Mouse (Mus musculus): ENCODE results near the gene Sestd1.

The Sestd1 gene

DNA sequence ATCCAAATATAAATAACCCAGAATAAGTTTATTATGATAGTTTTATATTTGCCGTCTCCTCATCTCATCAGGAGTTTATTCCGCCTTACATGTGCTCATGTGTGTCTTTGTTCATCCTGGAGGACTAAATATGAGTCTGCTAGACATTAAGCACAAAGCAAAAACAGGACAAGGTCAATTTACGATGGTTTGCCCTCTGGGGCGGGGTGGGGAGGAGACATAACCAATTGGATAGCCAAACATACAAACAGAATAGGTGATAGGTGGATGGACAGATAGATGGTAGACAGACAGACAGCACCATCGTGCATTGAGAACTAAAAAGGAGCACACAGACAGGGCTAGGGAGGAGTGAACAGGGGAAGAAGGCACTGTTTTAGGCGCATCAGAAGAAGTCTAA lies 106.6 kb downstream of the Sestd1 start:
- DNase-seq (ENCODE audit: low read depth), result no peak

DNA sequence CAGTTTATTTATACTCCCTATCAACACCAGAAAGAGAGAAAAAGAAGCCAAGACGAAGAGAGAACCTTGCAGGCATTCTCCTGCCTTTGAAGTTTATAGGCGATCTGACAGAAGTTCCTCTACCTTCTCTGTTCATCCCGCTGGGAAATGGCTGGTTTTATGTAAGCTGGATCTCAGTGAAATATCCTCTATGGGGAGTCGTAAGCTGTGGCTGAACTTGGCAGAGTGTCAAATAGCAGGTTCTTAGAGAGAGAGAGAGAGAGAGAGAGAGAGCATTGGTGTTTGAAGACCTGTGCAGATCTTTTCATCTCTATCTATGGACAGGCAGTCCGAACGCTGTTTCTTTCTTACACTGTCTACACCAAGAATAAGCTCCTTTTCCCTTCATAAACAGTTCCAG lies 107.0 kb downstream of the Sestd1 start:
- DNase-seq (ENCODE audit: low read depth), result no peak

DNA sequence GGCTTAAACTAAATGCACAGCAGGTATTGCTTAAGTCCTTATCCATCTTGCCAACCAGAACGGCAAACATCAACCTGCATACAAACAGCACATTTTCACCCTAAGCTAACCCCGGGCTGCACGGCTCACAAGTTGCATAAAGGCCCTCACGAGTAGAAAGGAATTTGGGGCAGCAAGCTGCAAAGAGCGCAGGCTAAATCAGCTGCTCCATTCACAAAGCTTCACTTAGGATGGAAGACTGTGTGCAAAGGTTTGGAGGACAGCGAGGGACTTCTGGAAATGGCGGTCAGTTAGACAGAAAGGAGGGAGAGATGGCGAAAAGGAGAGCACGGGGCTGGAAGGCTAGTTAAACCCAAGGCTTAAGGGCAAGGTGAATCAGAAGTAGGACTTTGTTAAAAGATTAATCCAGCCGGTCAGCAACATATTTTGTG lies 108.1 kb downstream of the Sestd1 start:
- no peak for DNase-seq (ENCODE audit: low read depth)

DNA sequence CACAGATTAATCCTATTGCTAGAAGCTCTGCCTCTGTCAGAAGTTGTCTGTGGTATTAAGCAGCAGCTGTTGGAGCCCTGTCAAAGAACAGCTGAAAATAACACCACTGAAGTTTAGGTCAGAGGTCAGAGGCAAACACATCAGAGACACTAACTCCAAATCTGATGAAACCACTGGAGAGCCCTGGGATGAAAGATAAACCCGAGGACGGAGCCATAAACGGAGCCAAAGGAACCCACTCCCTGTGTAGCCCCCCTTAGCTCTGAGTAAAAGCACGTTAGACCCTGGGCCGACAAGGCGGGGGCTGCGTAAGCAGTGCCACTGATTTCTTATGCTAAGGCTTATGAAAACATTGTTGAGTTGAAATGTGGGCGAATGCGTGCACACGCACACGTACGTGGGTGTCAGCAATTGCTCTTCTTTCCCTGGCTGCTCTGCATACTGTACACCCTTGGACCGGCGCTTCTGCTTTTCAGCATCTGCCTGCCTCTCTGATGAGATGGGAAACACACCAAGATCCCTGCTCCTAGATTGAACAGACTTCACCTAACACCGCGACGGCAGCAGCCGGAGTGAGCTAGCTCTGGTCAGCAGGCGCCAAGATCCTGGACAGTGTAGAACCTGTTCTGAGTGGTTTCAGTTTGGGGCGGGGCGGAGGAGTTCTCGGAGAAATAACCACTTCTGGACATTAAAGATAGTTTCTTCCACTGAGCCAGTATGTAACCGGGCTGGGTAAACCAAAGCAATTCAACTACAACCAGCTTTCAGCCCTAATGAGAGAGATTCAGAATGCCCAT lies 108.8 kb downstream of the Sestd1 start:
- no peak for DNase-seq (ENCODE audit: low read depth)

DNA sequence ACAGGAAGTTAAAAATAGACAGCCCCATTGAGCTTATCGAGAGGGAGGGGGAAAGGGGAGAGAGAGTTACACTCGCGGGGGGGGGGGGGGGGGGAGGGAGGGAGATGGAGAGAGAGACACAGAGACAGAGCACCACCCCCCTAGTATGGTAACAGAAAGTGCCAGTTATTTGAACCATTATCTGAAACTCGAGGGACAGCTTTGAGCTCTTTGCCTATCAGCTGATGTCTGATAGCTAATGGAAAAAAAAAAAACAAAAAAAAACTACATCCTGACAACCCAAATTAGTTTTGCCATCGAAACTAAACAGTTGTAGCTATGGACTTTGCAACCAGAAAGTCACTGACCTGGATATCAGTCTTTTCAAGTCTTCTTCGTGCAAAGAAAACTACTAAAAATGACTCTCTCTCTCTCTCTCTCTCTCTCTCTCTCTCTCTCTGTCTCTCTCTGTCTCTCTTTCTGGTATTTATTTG lies 109.7 kb downstream of the Sestd1 start, which contains the start of gene Ccdc141:
TSS of gene Ccdc141 (minus strand) at position 4 of the 473 bp plus-strand sequence.
- DNase-seq (ENCODE audit: low read depth), result no peak

DNA sequence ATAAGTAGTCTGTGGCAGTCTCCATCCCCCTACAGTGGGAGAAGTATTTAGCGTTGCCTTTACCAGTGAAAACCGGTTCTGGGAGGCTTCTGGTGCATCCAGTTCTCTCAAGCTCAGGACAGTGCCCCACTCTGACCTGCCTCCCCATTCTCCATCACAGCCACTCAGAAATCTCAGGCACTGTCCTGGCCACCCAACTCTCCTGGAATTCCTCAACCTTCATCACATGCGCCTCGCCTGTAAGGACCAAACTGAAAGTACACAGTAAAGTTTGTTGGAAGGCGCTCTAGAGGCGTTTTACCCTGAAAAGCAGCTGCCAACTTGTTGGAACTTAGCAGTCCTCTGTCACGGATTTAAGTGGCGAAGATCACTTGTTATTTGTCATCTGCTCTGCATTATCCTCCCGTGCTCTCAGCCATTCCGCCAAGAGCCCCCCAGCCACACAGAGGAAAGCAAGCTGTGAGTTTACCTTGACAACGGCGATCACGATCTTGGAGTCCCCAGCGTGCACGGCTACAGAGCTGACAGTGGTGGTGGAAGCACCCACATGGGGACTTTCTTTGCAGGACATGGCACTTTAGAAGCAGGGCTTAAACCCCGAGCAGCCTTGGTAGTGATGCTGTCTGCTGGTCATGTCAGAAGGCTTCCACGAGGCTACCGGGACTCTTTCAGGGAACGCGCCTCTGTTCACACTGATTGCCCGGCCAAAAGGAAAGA lies 110.3 kb downstream of the Sestd1 start:
- peak; percentile 51 for DNase-seq (ENCODE audit: low read depth)

DNA sequence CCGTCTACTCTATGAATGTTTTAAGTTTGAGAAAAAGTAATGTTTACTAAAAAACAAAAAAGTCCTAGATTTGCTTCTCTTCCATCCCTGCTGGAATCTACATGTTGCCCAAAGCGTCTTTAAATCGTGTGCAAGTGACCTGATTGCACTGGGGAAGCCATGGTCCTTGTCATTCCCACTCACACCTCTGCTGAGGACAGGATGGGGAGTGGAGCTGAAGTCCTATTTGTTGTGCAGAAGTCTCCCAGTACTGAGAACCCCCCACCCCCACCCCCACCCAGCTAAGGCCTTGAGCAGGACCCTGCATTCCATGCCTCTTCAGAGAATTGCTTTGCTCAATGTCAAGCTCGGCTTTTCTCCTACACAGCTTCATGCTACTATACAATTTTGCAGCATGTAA lies 111.2 kb downstream of the Sestd1 start:
- no peak for DNase-seq (ENCODE audit: low read depth)

DNA sequence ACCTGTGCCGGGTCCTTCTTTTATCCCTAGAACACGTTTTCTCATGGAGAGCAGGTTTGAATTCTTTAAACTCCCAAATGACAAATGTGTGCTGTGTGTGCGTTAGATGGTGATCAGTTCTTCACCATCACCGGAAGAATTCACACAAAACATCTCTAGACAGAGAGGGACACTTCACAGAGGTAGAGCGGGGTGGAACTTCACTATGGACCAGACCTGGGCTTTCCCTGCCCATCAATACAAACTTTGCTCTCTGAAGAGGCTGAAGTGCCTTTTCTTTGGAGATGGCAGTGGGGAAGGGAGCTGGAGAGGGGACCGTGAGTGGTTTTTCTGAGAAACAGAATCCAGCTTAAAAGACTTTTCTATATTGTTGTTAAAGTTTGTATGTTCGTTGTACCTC lies 111.6 kb downstream of the Sestd1 start:
- DNase-seq (ENCODE audit: low read depth), result no peak

DNA sequence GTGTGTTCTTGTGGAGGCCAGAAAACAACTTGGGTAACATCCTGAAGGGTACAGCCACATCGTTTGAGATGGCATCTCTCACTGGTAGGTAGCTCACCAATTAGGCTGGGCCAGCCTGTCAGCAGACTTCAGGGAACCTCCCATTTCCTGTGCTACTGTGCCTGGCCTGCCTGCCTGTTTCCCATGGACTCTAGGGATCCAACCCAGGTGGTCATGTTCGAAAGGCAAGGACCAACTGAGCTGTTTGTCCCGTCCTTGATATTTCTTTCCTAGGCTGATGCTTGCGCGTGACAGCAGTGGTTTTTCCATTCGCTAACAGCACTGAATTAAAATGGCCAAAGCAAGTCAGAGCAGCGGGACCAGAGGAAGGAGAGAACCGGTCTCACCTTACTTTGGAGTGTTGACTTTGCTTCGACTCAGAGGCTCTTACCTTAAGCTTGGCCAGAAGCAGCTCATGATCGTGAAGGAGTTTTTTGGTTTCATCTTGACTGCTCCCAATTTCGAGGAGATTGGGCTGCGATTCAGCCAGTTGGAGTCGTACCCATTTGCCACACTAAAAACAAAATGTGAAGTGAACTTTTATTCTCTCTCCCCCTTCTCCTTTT lies 112.2 kb downstream of the Sestd1 start:
- no peak for DNase-seq (ENCODE audit: low read depth)

DNA sequence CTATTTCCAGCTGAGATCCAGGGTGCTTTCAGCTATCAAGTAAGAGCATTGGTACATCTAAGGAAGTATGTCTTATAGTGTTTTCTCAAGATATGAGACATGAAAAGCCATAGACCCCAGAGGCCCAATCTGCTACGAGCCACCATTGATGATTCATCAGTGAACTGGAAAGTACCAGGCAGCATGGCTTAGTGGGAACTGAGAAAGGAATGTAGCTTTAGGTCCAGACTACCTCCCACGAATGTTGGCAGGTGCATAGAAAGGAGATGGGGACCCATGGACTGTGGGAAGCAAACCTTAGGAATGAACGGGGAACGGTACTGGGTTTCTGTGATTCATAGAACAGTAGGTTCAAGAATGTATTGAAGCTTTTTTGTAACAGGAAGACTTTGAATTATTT lies 114.0 kb downstream of the Sestd1 start:
- no peak for DNase-seq (ENCODE audit: low read depth)

DNA sequence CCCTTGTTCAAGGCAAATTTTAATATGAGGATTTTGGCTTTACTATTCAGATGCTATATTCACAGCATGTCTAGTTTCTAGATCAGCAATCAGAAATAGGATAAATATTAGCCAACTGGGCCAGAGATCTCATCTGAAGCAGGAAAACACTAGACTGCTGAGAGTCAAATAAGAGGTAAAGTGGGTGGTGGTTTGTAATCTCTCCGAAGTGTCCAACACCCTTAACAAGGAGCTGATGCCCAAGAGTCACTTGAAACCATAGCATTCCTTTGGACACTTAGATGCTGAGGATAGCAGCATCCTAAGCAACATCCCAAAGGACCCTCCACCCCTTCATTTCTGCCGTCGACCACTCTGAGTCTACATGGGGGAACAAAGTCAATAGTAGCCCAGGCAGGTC lies 115.7 kb downstream of the Sestd1 start:
- no peak for DNase-seq (ENCODE audit: low read depth)

DNA sequence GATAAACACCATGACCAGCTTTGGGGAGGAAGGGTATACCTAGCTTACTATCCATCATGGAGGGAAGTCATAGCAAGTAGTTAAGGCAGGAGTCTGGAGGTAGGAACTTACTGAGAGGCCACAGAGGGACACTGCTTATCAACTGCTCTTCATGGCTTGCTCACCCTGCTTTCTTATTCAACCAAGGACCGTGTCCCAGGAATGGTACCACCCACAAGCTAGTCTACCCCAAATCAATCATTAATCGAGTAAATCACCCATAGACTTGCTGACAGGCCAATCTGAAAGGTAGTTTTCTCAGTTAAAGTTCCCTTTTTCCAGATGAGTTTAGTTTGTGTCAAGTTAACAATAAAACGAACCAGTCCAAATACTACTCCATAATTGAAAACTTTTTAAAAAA lies 117.0 kb downstream of the Sestd1 start:
- no peak for DNase-seq (ENCODE audit: low read depth)

DNA sequence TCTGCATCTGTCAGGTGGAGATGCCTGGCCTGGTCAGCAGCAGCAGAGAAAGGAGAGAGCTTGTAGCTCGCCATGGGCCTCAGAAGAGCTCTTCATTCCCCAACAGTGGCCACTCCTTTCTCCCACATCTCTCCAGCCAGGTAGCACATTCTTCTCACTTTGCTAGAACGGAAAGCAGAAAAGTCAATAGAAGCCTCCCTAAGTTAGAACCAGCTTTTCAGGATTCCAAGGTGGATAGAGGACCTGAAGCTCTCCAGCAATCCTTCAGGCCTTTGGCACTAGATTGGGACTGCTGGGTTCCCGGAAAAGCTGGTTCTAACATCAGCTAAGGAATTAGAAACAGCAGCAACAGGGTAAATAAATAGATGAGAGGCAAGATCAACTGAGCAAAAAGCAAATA lies 118.3 kb downstream of the Sestd1 start:
- DNase-seq (ENCODE audit: low read depth), result no peak

DNA sequence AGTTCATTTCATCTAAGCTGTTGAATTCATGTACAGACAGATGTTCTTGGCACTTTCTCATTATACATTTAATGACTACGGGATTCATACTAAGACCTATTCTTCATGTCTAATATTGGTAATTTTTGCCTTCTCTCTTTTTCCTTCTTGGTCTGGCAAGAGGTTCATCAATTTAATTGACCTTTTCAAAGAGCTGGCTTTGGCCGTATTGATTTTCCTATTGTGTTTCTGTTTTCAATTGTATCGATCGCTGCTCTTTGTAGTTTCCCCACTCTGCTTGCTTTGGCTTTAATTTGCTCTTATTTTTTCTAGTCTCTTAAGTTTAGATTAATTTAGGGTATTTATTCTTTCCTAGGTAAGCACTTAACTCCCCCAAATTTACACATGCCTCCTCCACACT lies 122.8 kb downstream of the Sestd1 start:
- DNase-seq (ENCODE audit: low read depth), result no peak

DNA sequence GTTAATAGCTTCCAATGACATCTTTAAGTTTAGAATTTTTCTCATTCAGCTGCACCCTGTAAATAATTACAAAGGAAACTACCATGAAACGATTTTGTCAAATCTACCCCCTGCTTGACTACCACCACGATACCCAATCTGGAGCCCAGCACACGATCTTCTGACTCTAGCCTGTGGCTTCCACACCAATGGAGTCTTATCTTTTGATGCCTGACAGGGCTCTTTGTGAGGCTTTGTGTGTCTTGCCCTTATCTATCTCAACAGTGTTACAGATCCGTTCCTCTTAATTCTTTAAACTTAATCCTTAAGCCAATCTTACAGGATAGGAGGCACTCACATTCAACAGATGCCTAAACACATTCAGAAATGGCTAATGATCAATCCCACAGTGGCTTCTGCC lies 126.3 kb downstream of the Sestd1 start:
- DNase-seq (ENCODE audit: low read depth), result no peak

DNA sequence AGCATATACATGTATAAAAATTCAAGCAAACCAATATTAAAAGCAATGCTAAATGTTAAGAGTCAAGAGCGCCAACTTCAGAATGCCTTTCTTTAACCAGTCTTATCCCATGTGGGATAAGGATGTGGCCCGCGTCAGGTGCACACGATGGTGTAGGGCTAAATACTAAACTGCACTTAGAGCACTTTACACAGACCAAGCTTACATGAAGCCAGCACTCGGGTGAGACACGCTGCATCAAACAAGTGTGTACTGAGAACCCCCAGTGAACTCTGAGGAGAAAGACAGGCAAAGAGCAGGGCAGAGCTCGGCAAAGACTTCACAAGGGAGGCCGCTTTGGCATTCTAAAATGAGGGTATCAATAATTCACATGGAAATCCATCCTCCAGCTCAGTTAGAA lies 129.1 kb downstream of the Sestd1 start:
- DNase-seq (ENCODE audit: low read depth), result no peak

DNA sequence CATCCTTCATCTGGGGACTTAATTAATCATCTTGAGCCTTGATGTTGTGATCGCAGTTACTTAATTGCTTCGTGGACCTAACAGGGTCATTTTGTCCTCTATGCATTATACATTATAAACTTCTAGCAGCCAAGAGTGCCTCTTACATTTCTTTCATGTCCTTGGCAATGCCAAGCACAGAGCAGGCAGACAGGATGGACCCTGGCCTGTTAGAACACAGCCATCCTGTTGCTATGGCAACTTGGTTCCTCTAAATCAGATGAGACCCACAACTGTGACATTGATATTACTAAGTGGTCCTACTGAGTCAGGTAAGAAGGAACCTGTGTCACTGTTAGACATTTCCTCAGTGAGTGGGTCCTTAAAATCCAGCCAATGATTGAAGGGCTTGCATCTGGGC lies 130.8 kb downstream of the Sestd1 start:
- no peak for DNase-seq (ENCODE audit: low read depth)

DNA sequence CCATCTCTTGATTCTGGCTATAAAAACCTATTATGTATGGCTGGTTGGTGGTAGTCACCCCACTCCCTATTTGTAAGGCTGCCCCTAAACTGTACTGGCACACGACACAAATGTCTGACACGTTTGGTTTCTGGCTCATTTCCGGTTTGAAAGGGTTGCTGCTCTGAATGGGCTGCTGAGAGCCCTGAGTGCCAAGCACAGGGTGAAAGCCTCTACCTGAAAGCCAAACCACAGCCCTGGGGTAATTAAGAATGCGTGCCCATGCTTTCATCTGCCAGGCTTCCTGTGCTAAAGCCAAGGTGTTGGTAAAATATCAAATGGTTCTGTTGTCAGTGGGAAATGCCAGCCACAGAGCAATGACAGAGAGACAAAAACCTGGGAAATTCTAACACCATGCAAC lies 132.2 kb downstream of the Sestd1 start:
- DNase-seq (ENCODE audit: low read depth), result no peak

DNA sequence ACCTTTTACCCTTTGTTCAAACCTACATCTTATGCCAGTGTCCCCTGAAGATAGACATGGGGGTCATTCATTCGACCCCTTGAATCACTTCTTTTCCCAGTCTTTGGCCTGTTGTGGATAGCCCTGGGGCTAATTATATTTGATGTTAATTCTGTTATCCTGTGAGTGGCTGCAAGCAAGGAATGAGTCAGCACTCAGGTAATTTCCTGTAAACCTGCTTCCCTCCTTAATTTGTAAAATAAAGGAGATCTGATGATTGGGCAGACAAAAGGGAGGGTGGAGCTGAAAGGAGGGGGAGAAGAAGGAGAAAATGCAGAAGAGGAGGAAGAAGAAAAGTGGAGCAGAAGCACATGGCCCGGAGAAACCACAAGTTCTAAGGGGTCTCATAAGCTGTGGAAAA lies 133.4 kb downstream of the Sestd1 start:
- DNase-seq (ENCODE audit: low read depth), result no peak

DNA sequence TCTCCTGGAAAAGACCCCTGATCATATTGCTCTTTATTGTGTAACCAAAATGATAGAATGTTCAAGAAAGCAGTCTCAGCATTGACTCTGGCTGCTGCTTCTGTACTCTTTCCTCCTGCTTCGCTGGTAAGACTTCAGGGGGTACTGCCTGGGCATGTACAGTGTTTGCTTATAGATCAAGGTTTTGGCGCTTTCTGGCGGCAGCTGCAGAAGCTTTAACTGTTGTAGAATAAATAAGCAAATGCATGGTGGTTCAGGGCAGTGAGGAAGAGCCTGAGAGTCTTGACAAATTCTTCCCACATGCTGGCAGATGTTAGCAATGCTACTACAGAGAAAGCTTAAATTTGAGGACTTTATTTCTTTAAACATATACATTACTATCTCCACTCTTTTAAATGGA lies 134.1 kb downstream of the Sestd1 start:
- no peak for DNase-seq (ENCODE audit: low read depth)

DNA sequence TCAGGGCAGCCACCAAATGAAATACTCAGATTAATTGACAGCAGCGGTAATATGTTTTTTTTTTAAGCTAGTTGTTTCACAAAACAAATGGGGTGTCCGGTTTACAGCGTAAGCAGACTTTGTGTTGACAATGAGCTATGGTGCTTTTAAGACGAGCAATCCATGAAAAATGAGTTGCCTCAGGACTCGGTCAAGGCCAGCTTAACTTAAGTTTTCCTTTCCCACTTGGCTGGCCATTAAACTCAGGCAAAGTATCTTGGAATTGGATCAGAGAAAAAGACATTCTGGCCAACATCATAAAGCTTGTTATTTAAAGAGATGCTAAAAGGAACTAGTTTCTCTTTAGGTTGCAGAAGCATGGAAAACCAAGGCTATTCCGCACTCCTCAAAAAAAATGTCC lies 136.9 kb downstream of the Sestd1 start:
- no peak for DNase-seq (ENCODE audit: low read depth)

DNA sequence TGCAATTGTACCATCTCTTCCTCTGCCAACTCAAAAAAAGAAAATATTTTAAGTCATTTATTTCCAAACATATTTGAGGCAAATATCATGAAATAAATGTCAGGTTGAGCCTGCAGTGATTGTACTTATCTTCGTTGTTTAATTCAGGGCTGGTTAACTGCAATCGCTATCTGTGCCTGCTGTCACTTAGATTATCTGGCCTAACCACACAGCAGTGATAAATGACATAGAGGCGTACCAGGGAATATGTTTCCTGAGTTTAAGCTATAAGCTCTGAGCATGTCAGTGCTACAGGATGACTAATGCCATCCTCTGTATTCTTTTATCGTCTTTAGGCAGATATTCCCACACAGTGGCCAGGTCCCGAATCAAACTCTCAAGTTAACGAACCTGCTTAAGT lies 141.5 kb downstream of the Sestd1 start:
- DNase-seq (ENCODE audit: low read depth), result no peak

DNA sequence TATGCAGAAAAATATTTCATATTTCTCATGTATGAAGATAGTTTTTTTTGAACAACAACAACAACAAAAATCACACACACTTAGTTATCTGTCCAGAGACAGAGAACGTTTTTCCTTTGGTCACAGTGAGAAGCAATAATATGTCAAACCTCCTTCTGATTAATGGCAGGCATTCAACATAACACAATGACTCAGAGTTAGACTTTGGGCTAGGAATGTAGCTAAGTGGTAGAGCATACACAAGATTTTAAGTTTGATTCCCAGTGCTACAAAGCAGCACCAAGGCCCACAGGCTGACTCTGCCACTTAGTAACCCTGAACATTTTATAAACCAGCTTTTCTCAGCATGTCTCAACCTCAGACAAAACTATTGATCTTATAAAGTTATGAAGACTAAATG lies 145.5 kb downstream of the Sestd1 start:
- no peak for DNase-seq (ENCODE audit: low read depth)
